Mouse (Mus musculus): Measurements from ENCODE around the gene Appl1.

Gene Appl1

DNA sequence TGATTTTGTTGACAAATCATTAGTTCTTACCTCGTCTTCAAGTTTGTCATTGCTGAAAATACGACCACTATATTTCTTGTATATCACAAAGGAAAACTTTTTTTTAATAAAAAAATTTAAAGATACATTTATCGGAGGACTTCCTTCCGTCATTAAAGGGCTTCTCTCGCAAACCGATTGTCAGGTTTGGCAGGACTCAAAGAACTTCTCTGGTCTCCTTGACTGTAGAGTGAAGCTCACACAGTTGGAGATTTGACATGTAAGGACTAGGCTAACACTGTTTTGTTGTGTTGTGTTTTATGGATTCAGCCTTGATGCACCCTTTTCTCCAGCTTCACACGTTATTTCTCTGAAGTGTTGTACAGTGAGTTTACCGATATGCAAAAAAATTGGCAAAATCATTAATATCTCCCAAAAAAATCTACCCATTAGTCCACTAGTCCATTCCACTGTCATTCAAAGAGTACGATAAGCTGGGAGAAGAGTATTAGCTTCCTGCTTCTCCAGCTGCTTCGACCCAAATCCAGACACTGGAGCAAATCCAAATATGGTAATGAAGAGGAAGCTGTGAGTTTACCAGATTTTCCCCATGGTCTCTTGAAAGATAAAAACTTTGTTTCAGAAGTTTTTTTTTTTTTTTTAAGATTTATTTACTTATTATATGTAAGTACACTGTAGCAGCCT is at the start of gene Appl1:
Gene Appl1 (minus strand): TSS at position 127 of the 684 bp plus-strand sequence.
- no peak for DNase-seq (ENCODE audit: low spot score)

GRCm38 (mm10) chr14:27019850-27020249 is 48.8 kb upstream of the Appl1 start:
- no peak for DNase-seq (ENCODE audit: low spot score)

GRCm38 (mm10) chr14:27017936-27018335 is 46.9 kb upstream of the Appl1 start:
- no peak for DNase-seq (ENCODE audit: low spot score)

- DNase-seq (ENCODE audit: low spot score): no peak
These were observed 42.6 kb upstream of the Appl1 start for GRCm38 (mm10) chr14:27013658-27014057.

DNA sequence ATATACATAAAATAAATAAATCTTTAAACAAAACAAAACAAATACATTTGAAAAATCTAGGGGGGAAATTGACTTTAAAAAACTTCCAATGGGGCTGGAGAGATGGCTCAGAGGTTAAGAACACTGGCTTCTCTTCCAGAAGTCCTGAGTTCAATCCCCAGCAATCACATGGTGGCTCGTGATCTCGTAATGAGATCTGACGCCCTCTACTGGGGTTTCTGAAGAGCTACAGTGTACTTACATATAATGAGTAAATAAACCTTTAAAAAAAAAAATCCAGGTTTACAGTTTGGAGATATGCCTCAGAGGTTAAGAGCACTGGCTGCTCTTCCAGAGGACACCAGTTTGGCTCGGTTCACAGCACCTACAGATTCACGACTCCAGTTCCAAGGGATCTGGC is 40.5 kb upstream of the Appl1 start:
- DNase-seq (ENCODE audit: low spot score): no peak

- DNase-seq (ENCODE audit: low spot score): no peak
These were observed 34.9 kb upstream of the Appl1 start for GRCm38 (mm10) chr14:27005937-27006336.

- DNase-seq (ENCODE audit: low spot score): no peak
These were observed 33.9 kb upstream of the Appl1 start for GRCm38 (mm10) chr14:27004906-27005305.

DNA sequence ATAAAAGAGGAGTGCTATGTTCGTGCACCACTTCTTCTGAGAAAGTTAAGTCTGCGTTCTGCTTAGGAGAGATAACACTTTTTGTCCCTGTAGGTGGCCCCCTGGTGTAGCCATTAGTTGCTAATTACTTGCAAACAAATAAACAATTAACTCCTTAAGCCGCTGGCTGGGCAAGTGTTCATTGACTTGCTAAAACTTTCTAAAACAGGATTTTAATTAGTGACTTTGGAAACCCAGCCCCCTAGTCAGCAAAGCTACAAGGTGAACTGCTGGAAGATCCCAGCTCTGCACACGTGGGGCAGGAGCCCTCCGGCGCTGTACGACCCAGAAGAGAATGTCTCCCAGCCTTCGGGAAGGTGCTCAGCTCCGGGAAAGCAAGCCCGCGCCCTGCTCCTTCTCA is 29.4 kb upstream of the Appl1 start:
- DNase-seq (ENCODE audit: low spot score): no peak

GRCm38 (mm10) chr14:26996257-26996656 is 25.2 kb upstream of the Appl1 start:
- DNase-seq (ENCODE audit: low spot score): no peak

GRCm38 (mm10) chr14:26994211-26994741 is 23.2 kb upstream of the Appl1 start, which contains the start of gene Hesx1:
Hesx1 (plus strand) TSS chr14:26994416.
- DNase-seq (ENCODE audit: low spot score): no peak

- no peak for DNase-seq (ENCODE audit: low spot score)
These were observed 22.4 kb upstream of the Appl1 start for GRCm38 (mm10) chr14:26993427-26993826.

DNA sequence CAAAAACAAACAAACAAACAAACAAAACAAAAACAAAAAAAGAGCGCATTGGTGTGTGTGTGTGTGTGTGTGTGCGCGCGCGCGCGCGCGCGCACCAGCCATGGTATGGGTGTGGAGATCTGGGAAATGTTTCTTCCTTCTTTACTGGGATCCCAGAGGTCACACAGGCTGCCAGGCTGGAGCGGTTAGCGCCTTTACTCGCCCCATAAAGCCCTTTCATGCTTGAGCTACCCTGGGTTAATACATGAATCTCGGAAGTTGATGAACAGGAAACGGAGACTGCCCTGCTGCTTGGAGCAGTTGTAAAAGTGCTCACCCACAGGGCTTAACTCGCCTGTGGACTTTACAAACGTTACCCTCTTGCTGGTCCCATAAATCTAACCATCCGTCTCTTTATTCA is 20.6 kb upstream of the Appl1 start:
- DNase-seq (ENCODE audit: low spot score): no peak

DNA sequence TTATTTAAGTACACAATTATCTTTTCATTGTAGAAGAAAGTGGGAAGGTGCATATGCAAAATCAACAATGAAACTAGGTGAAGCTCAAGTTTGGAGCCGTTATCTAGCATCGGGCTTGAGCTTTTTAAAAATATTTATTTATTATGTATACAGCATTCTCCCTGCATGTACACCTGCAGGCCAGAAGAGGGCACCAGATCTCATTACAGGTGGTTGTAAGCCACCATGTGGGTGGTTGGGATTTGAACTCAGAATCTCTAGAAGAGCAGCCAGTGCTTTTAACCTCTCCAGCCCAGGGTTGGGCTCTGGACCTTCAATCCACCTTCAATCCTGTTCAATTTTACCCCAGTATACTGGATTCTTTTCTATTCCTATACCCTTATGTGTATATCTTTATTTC is 17.7 kb upstream of the Appl1 start:
- DNase-seq (ENCODE audit: low spot score): no peak

- no peak for DNase-seq (ENCODE audit: low spot score)
These were observed 11.1 kb upstream of the Appl1 start for GRCm38 (mm10) chr14:26982150-26982530.

GRCm38 (mm10) chr14:26981494-26982149 is 10.6 kb upstream of the Appl1 start:
- no peak for DNase-seq (ENCODE audit: low spot score)

- no peak for DNase-seq (ENCODE audit: low spot score)
These were observed 10.0 kb upstream of the Appl1 start for GRCm38 (mm10) chr14:26981021-26981420.

DNA sequence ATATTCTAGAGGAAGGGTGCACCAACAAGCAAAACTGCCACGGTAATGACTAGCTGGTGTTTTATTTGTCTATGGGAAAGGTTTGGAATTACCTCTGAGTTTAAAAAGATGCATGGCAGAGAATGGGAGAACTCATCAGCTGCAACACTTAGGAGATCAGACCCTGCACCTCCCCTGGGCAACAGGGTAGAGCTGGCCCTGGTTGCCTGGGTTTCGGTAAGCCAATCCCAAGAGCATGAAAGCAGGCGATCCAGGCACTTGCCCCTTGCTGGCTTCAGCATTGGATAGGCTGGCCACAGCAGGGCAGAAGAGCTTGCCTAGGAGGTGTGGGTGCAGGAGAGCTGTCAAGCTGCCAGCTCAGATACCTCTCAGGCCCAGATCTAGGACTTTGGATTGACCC is 8.8 kb upstream of the Appl1 start:
- no peak for DNase-seq (ENCODE audit: low spot score)

DNA sequence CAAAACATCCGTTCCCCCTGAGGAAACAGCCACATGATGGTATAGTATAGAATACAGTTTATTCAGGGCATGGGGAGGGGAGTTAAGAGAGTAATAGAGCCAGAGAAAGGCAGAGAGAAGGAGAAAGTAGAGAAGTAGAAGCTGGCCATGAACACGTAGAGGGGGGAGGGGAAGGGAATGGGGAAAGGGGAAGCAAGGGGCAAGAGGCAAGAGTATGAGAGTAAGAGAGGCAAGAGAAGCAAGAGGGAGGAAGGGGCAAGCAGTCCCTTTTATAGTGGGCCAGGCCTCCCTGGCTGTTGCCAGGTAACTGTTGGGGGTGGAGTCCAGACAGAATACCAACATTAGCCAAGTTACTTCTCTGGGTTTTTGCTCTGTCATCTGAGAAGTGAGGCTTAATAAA is 6.5 kb upstream of the Appl1 start:
- DNase-seq (ENCODE audit: low spot score): no peak

DNA sequence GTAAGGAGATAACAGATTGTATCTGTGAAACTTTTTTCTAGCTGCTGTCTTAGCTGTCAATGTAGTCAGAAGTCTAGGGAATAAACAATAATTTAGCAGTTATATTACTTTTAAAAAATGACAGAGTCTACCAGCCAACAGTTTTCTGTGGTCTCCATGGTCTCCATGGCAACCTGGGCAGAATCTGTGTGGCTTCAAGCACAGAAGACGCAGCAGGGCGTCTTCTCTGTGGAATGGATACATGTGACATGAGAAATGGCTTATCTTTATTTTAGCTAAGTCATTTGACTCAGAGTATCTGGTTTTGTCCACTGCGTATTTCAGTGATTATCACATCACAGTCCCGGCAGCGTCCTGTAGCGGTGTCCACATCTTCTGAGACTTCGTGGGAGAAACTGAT is 5.2 kb upstream of the Appl1 start:
- DNase-seq (ENCODE audit: low spot score): no peak

GRCm38 (mm10) chr14:26975490-26975889 is 4.5 kb upstream of the Appl1 start:
- no peak for DNase-seq (ENCODE audit: low spot score)

DNA sequence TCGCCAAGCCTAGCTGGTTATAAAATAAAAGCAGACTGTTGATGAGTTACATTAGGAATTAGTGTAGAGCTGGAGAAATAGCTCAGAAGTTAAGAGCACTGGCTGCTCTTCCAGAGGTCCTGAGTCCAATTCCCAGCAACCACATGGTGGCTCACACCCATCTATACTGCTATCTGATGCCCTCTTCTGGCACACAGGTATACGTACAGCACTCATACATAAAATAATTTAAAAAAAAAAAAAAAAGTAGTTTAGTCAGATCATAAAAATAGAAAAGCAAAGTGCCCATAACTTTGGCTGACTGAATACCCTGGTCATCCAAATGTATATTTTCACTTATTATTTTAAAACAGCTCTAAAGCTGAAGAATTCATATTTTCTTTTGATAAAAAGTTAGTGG is 2.1 kb upstream of the Appl1 start:
- no peak for DNase-seq (ENCODE audit: low spot score)

- peak; percentile 98 for DNase-seq (ENCODE audit: low spot score)
These were observed 546 bp downstream of the Appl1 start for GRCm38 (mm10) chr14:26970439-26970932.

- no peak for DNase-seq (ENCODE audit: low spot score)
These were observed 1.1 kb downstream of the Appl1 start for GRCm38 (mm10) chr14:26969856-26970407.

Measured in urinary bladder, postnatal 10 days (tissue).